Mouse (Mus musculus): ENCODE data around the gene Rnf43. TPM values are rescaled to one million over a fixed set of nuclear protein-coding genes. Genes with fewer than 3 reads are reported as not detected.

The Rnf43 gene
- polyA plus RNA-seq, 1 experiment from 2014 or later, result 0.54 TPM

- Histone ChIP-seq H3K27ac (replicated peaks) (no peak overlapping the region), H3K4me1 (peaks cover 24% of the 10 kb centered on the region), H3K36me3 (no peaks in the 10 kb centered on the region), H3K4me3 (replicated peaks) (no peak overlapping the region), H3K9ac (replicated peaks) (no peak overlapping the region), H3K9me3 (replicated peaks) (no peaks in the 10 kb centered on the region), H3K27me3 (replicated peaks) (no peaks in the 10 kb centered on the region), H3K4me2 (no peak overlapping the region)
- no peak for ATAC-seq (ENCODE audit: low FRiP score)
- 89% methylated on average over 25 of the region's 25 CpGs for WGBS
Measured at GRCm38 (mm10) chr11:87757001-87757954, 94.8 kb downstream of the Rnf43 start.

GRCm38 (mm10) chr11:87758161-87758911 lies 95.8 kb downstream of the Rnf43 start:
- WGBS, result 80% methylated on average over 7 of the region's 7 CpGs
- H3K36me3 ChIP-seq, result no peaks in the 10 kb centered on the region
- no peak overlapping the region for H3K9ac ChIP-seq (replicated peaks)
- H3K27ac ChIP-seq (replicated peaks), result no peak overlapping the region
- H3K4me2 ChIP-seq, result no peak overlapping the region
- H3K27me3 ChIP-seq (replicated peaks), result no peaks in the 10 kb centered on the region
- ATAC-seq (ENCODE audit: low FRiP score), result no peak
- no peaks in the 10 kb centered on the region for H3K9me3 ChIP-seq (replicated peaks)
- H3K4me3 ChIP-seq (replicated peaks), result no peak overlapping the region
- peaks cover 35% of the 10 kb centered on the region for H3K4me1 ChIP-seq

- Histone ChIP-seq H3K27me3 (replicated peaks) (no peaks in the 10 kb centered on the region), H3K4me2 (no peak overlapping the region), H3K4me3 (replicated peaks) (no peak overlapping the region), H3K4me1 (peaks cover 42% of the 10 kb centered on the region), H3K27ac (replicated peaks) (no peak overlapping the region), H3K36me3 (no peaks in the 10 kb centered on the region), H3K9ac (replicated peaks) (no peak overlapping the region), H3K9me3 (replicated peaks) (no peaks in the 10 kb centered on the region)
- whole genome bisulfite sequencing, result 83% methylated on average over 4 of the region's 4 CpGs
- no peak for ATAC-seq (ENCODE audit: low FRiP score)
Measured at GRCm38 (mm10) chr11:87758957-87759608, 96.6 kb downstream of the Rnf43 start.

- H3K4me1 ChIP-seq, result peaks cover 47% of the 10 kb centered on the region
- H3K27ac ChIP-seq (replicated peaks), result peak overlapping the region; percentile 89
- H3K4me2 ChIP-seq, result peak overlapping the region; percentile 96
- no peaks in the 10 kb centered on the region for H3K9me3 ChIP-seq (replicated peaks)
- no peaks in the 10 kb centered on the region for H3K36me3 ChIP-seq
- 6% methylated on average over 3 of the region's 3 CpGs for WGBS
- no peak overlapping the region for H3K9ac ChIP-seq (replicated peaks)
- no peak for ATAC-seq (ENCODE audit: low FRiP score)
- H3K4me3 ChIP-seq (replicated peaks), result peak overlapping the region; percentile 71
- H3K27me3 ChIP-seq (replicated peaks), result no peaks in the 10 kb centered on the region
Measured at GRCm38 (mm10) chr11:87759609-87760005, 97.1 kb downstream of the Rnf43 start.

- peak within 1 kb of the TSS; percentile 89 for H3K27ac ChIP-seq (replicated peaks)
- ATAC-seq (ENCODE audit: low FRiP score), result peak; percentile 87
- H3K4me3 ChIP-seq (replicated peaks), result peak within 1 kb of the TSS; percentile 71
- peaks cover 56% of the 10 kb centered on the region for H3K4me1 ChIP-seq
- peak within 1 kb of the TSS; percentile 80 for H3K9ac ChIP-seq (replicated peaks)
- peak within 1 kb of the TSS; percentile 96 for H3K4me2 ChIP-seq
- no peaks in the 10 kb centered on the region for H3K36me3 ChIP-seq
- 3% methylated on average over 23 of the region's 23 CpGs for WGBS
- H3K9me3 ChIP-seq (replicated peaks), result no peaks in the 10 kb centered on the region
- peaks cover 2% of the 10 kb centered on the region for H3K27me3 ChIP-seq (replicated peaks)
Measured at GRCm38 (mm10) chr11:87760301-87761081, 98.0 kb downstream of the Rnf43 start, which contains the start of gene Tspoap1. Gene Tspoap1 (plus strand): TSS chr11:87760541.

- H3K9ac ChIP-seq (replicated peaks), result peak overlapping the region; percentile 80
- peak overlapping the region; percentile 89 for H3K27ac ChIP-seq (replicated peaks)
- H3K27me3 ChIP-seq (replicated peaks), result peaks cover 9% of the 10 kb centered on the region
- peaks cover 57% of the 10 kb centered on the region for H3K4me1 ChIP-seq
- H3K4me2 ChIP-seq, result peak overlapping the region; percentile 96
- no peaks in the 10 kb centered on the region for H3K9me3 ChIP-seq (replicated peaks)
- 54% methylated on average over 11 of the region's 11 CpGs for WGBS
- no peak for ATAC-seq (ENCODE audit: low FRiP score)
- 0 out of 2 replicates have a peak, but pooled peaks cover 2% of the 10 kb centered on the region for H3K36me3 ChIP-seq
- H3K4me3 ChIP-seq (replicated peaks), result peak overlapping the region; percentile 71
Measured at GRCm38 (mm10) chr11:87761181-87761721, 98.7 kb downstream of the Rnf43 start.

- Histone ChIP-seq H3K4me2 (peak overlapping the region; percentile 96), H3K4me1 (peaks cover 57% of the 10 kb centered on the region), H3K9me3 (replicated peaks) (no peaks in the 10 kb centered on the region), H3K36me3 (peaks cover 4% of the 10 kb centered on the region; the same call in 1 of the 2 replicates), H3K4me3 (replicated peaks) (peak overlapping the region; percentile 71), H3K9ac (replicated peaks) (peak overlapping the region; percentile 80), H3K27ac (replicated peaks) (no peak overlapping the region; the same call in 1 of the 2 replicates), H3K27me3 (replicated peaks) (peaks cover 10% of the 10 kb centered on the region)
- no peak for ATAC-seq (ENCODE audit: low FRiP score)
- 73% methylated on average over 14 of the region's 14 CpGs for WGBS
Measured at GRCm38 (mm10) chr11:87761806-87762701, 99.5 kb downstream of the Rnf43 start.

- no peak for ATAC-seq (ENCODE audit: low FRiP score)
- Histone ChIP-seq H3K4me1 (peaks cover 57% of the 10 kb centered on the region), H3K4me3 (replicated peaks) (peak overlapping the region; percentile 71), H3K9ac (replicated peaks) (peak overlapping the region; percentile 80), H3K27me3 (replicated peaks) (peaks cover 10% of the 10 kb centered on the region), H3K36me3 (peaks cover 11% of the 10 kb centered on the region; the same call in 1 of the 2 replicates), H3K9me3 (replicated peaks) (no peaks in the 10 kb centered on the region), H3K4me2 (peak overlapping the region; percentile 96), H3K27ac (replicated peaks) (peak overlapping the region; percentile 86)
- 35% methylated on average over 12 of the region's 12 CpGs for WGBS
Measured at GRCm38 (mm10) chr11:87762702-87763385, 100.3 kb downstream of the Rnf43 start.

GRCm38 (mm10) chr11:87763511-87763987 lies 101.0 kb downstream of the Rnf43 start:
- ATAC-seq (ENCODE audit: low FRiP score), result peak; percentile 58
- 1% methylated on average over 17 of the region's 17 CpGs for WGBS
- H3K36me3 ChIP-seq, result peaks cover 18% of the 10 kb centered on the region
- H3K9me3 ChIP-seq (replicated peaks), result no peaks in the 10 kb centered on the region
- H3K4me1 ChIP-seq, result peaks cover 57% of the 10 kb centered on the region
- H3K4me3 ChIP-seq (replicated peaks), result peak overlapping the region; percentile 71
- peak overlapping the region; percentile 80 for H3K9ac ChIP-seq (replicated peaks)
- peaks cover 10% of the 10 kb centered on the region for H3K27me3 ChIP-seq (replicated peaks)
- peak overlapping the region; percentile 86 for H3K27ac ChIP-seq (replicated peaks)
- peak overlapping the region; percentile 96 for H3K4me2 ChIP-seq

All from neural tube, embryonic 15.5 days (tissue).